Mouse (Mus musculus) liver, embryonic 12.5 days (tissue): ENCODE measurements around the gene Ppp1ca. TPM values are rescaled to one million over a fixed set of nuclear protein-coding genes. Genes with fewer than 3 reads are reported as not detected.
A peak's percentile ranks its signal among the peaks of the same experiment; 100 is the strongest.

Source experiments
- ATAC-seq: fragments of 200-750 bp; cut with Nextera tagmentation; 2 replicates; pipeline ENCODE4 v1.8.0; 2017; ENCODE audit warnings: moderate number of reproducible peaks, mild to moderate bottlenecking, moderate library complexity
- H3K27ac ChIP-seq: fragments of 300-500 bp; sonication (generic); 2 replicates; pipeline ENCODE4 v1.5.1; 2016; ENCODE audit warnings: mild to moderate bottlenecking
- H3K27me3 ChIP-seq: fragments of 300-500 bp; sonication (generic); replicated peaks from 2 replicates; pipeline ENCODE4 v1.6.1; 2016; ENCODE audit warnings: mild to moderate bottlenecking, moderate library complexity
- H3K36me3 ChIP-seq: fragments of 300-500 bp; sonication (generic); 2 replicates; pipeline ENCODE4 v1.6.1; 2016; ENCODE audit warnings: mild to moderate bottlenecking, moderate library complexity
- H3K4me1 ChIP-seq: fragments of 300-500 bp; sonication (generic); 2 replicates; pipeline ENCODE4 v1.6.1; 2016
- H3K4me2 ChIP-seq: fragments of 300-500 bp; sonication (generic); 2 replicates; pipeline ENCODE4 v1.6.1; 2016; ENCODE audit warnings: mild to moderate bottlenecking, moderate library complexity
- H3K4me3 ChIP-seq: fragments of 300-500 bp; sonication (generic); 2 replicates; pipeline ENCODE4 v1.5.1; 2016; ENCODE audit warnings: mild to moderate bottlenecking, moderate library complexity
- H3K9ac ChIP-seq: fragments of 300-500 bp; sonication (generic); 2 replicates; pipeline ENCODE4 v1.6.1; 2016; ENCODE audit warnings: mild to moderate bottlenecking, moderate library complexity
- H3K9me3 ChIP-seq: fragments of 300-500 bp; sonication (generic); replicated peaks from 2 replicates; pipeline ENCODE4 v1.6.1; 2016; ENCODE audit warnings: mild to moderate bottlenecking, moderate library complexity
- WGBS: fragments of 180-500 bp; shearing (Covaris S2); methylation state at CpG from one replicate; pipeline ENCODE4 v1.1.7; 2016; ENCODE audit not compliant: insufficient replicate concordance; 5-methylcytosine and 5-hydroxymethylcytosine counted together
- microRNA-seq: library from miRNA; unstranded; fragments of <30 nt; microRNA quantifications from one replicate; pipeline ENCODE4, GENCODE M21; 2017
- polyA plus RNA-seq: library from polyadenylated mRNA; unstranded; fragments of >200 nt; fragmentation: Nextera tagmentation; extraction: Ambion mirVana; gene quantifications from 2 replicates; pipeline ENCODE4 v1.2.1, GENCODE M21; 2016

Ppp1ca gene
- polyA plus RNA-seq, 1 experiment from 2014 or later = 577 TPM

DNA sequence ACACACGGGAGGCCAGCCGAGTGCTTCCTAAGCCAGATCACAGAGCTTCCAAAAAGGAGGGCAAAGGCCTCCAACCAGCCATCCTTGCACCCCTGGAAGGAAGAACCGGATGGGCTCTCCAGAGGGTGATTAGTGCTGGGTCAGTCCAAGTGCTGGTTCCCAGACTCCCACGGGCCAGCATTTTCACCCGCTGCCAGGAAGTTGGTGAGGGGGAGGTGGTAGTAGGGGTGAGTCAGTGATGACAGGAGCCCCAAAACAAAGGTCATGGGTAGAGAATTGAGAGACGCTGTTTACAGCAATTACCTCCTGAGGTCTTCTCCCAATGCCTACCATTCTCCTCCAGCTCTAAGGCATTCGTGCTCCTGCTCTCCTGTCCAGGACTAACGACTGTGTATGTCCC lies 38.5 kb downstream of the Ppp1ca start:
- no peak overlapping the region for H3K4me2 ChIP-seq
- H3K9ac ChIP-seq = no peak overlapping the region
- no peak overlapping the region for H3K4me3 ChIP-seq
- peaks cover 45% of the 10 kb centered on the region for H3K27me3 ChIP-seq
- WGBS = 65% methylated on average over 8 of the region's 8 CpGs
- H3K36me3 ChIP-seq = no peaks in the 10 kb centered on the region
- ATAC-seq = no peak
- peak overlapping the region; percentile 33; the same call in 1 of the 2 replicates for H3K27ac ChIP-seq
- H3K9me3 ChIP-seq = no peaks in the 10 kb centered on the region
- peaks cover 51% of the 10 kb centered on the region for H3K4me1 ChIP-seq

DNA sequence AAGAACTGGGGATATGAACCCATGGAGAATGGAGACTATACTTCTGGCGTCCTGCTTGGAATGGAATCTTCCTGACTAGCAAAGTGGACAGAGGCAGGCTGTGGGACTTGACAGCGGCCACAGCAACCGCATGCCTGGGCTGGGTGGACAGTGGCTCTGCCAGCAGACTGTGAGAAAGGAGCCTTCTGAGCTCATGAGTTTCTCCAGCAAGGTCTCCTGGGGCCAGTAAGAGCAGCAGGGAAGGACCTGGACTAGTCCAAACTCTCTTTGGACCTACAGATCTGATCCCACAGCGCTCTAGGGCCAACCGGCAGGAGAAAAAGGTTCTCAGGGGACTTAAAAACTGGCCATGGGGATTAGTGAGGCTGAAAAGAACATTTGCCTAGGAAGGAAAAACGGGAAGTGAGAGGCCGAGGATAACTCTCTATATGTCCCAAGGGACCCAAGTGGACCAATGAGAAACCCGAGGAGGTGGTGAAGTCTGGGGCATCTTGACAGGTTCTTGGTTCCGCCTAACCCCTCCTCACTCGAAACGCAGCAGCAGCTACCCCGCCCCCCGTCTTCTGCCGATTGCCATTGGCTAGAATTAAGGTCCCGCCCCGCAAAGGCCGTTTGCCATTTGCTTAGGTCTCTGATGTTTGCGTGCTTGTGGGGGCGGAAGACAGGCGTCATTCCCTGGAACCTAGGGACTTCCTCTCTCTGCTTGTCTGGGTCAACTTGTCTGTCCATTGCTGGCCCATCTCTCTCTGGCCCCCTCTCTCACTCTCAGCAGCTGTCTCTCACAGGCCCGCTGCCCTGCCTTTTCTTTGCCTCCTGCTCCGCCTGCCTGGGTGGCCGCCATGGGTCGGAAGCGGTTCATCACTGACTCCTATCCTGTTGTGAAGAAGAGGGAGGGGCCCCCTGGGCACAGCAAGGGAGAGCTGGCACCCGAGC lies 39.7 kb downstream of the Ppp1ca start, which contains the start of gene Pold4:
Pold4 (plus strand) TSS at position 647 of the 933 bp plus-strand sequence.
- Histone ChIP-seq H3K36me3 (no peaks in the 10 kb centered on the region), H3K9ac (peak within 1 kb of the TSS; percentile 76), H3K4me1 (peaks cover 51% of the 10 kb centered on the region), H3K4me3 (peak within 1 kb of the TSS; percentile 70), H3K4me2 (peak within 1 kb of the TSS; percentile 89), H3K9me3 (no peaks in the 10 kb centered on the region), H3K27ac (peak within 1 kb of the TSS; percentile 82), H3K27me3 (peaks cover 37% of the 10 kb centered on the region)
- 12% methylated on average over 26 of the region's 26 CpGs for WGBS
- ATAC-seq = peak; percentile 90

DNA sequence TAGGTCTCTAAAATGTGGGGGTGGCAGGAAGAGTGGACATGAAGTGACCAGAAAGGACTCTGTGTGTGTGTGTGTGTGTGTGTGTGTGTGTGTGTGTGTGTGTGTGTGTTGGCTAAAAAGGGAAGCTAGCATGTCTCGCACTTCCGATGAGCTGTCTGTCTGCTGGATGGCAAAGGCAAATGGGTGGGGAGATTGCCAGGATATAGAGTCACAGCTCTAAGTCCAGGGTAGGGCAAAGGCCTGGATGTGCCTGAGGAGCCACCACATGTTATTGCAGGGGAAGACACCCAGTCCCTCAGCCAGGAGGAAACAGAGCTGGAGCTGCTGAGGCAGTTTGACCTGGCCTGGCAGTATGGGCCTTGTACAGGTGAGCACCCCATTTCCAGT lies 40.3 kb downstream of the Ppp1ca start:
- peak overlapping the region; percentile 82 for H3K27ac ChIP-seq
- H3K4me1 ChIP-seq = peaks cover 51% of the 10 kb centered on the region
- peak overlapping the region; percentile 76 for H3K9ac ChIP-seq
- 10% methylated on average over 2 of the region's 2 CpGs for WGBS
- peak overlapping the region; percentile 89 for H3K4me2 ChIP-seq
- H3K27me3 ChIP-seq = peaks cover 30% of the 10 kb centered on the region
- H3K9me3 ChIP-seq = no peaks in the 10 kb centered on the region
- ATAC-seq = no peak; the same call in 1 of the 2 replicates
- no peaks in the 10 kb centered on the region for H3K36me3 ChIP-seq
- peak overlapping the region; percentile 70 for H3K4me3 ChIP-seq

DNA sequence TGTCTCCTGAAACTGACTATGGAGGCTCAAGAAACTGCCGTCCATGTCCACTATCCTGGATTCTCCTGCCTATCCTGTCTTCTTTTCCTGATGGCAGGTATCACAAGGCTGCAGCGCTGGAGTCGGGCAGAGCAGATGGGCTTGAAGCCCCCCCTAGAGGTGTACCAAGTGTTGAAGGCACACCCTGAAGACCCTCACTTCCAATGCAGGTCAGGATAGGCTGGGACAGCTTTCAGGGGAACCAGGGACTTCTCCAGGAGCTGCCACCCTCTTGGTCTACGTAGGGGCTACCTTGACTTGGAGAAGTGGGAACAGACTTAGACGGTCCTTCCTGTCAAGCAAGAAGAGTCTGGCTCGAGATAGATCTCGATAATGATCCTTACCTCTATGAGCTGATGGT lies 40.8 kb downstream of the Ppp1ca start:
- whole genome bisulfite sequencing = 62% methylated on average over 7 of the region's 7 CpGs
- peak overlapping the region; percentile 82 for H3K27ac ChIP-seq
- peak overlapping the region; percentile 76; the same call in 1 of the 2 replicates for H3K9ac ChIP-seq
- no peaks in the 10 kb centered on the region for H3K9me3 ChIP-seq
- no peaks in the 10 kb centered on the region for H3K36me3 ChIP-seq
- peak overlapping the region; percentile 89 for H3K4me2 ChIP-seq
- H3K4me3 ChIP-seq = peak overlapping the region; percentile 70; the same call in 1 of the 2 replicates
- peaks cover 48% of the 10 kb centered on the region for H3K4me1 ChIP-seq
- ATAC-seq = no peak
- H3K27me3 ChIP-seq = peaks cover 27% of the 10 kb centered on the region

DNA sequence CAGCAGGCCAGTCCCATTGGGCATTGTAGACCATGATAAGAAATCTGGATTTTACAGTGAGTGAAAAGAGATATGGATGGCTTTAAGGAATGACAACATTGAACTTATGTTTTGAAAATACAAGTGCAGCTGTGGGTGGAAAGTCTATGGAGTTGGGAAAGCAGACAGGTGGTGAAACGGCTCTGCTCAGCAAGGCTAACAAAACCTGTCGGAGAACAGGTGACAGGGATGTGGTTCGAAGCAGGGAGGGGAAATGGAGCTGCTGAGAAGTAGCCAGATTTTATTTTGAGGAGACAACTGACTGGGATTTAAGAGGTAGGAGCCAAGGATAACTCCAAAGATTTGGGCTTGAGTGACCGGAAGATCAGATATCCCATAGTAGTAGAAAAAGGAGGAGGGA lies 42.7 kb downstream of the Ppp1ca start:
- no peak overlapping the region for H3K4me3 ChIP-seq
- no peaks in the 10 kb centered on the region for H3K36me3 ChIP-seq
- WGBS = 54% methylated on average over 4 of the region's 4 CpGs
- H3K4me1 ChIP-seq = peaks cover 35% of the 10 kb centered on the region
- no peak overlapping the region for H3K9ac ChIP-seq
- ATAC-seq = no peak
- peaks cover 16% of the 10 kb centered on the region for H3K27me3 ChIP-seq
- no peak overlapping the region for H3K4me2 ChIP-seq
- no peaks in the 10 kb centered on the region for H3K9me3 ChIP-seq
- H3K27ac ChIP-seq = no peak overlapping the region

DNA sequence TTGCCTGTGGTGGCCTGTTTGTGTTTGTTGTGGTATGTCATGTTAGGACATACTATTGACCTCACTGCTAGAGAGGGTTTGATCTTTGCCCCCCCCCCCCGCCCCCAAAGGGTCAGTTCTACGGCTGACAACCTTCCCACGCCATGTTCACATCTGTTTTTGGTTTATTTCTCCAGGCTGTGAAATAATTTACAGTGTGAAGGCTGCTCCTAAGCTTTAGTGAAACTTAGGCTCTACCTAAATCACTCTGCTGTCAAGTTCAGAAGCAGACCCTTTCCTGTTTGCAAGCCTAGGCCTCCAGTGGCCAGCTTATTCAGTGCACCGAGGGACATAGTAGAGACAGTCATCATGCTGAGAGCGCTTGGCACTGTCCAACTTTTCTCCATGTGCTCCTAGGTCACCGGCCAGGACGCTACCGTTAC lies 48.4 kb downstream of the Ppp1ca start:
- no peak overlapping the region for H3K9ac ChIP-seq
- no peaks in the 10 kb centered on the region for H3K4me1 ChIP-seq
- H3K36me3 ChIP-seq = no peaks in the 10 kb centered on the region
- H3K9me3 ChIP-seq = no peaks in the 10 kb centered on the region
- H3K27me3 ChIP-seq = 0 out of 2 replicates have a peak, but pooled peaks cover 3% of the 10 kb centered on the region
- H3K27ac ChIP-seq = no peak overlapping the region
- no peak overlapping the region for H3K4me2 ChIP-seq
- WGBS = 57% methylated on average over 8 of the region's 8 CpGs
- no peak for ATAC-seq
- no peak overlapping the region for H3K4me3 ChIP-seq

DNA sequence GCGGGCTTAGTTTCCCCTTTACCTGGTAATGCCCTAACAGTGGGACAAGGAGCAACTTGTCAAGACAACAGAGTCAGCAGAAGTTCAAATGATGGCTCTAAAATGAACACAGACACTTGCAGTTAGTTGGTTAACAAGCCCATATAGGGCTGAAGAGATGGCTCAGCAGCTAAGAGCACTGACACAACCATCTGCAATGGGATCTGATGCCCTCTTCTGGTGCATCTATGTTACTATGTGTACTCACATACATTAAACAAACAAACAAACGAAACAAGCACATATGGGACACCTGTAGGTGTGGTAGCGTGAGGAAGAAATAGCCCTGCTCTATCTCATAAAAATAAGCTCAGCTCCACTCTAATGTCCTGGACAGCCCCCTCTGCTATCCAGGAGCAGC lies 50.6 kb downstream of the Ppp1ca start:
- Histone ChIP-seq H3K4me2 (no peak overlapping the region), H3K27ac (no peak overlapping the region), H3K27me3 (0 out of 2 replicates have a peak, but pooled peaks cover 3% of the 10 kb centered on the region), H3K9ac (no peak overlapping the region), H3K4me1 (no peaks in the 10 kb centered on the region), H3K36me3 (no peaks in the 10 kb centered on the region), H3K4me3 (no peak overlapping the region), H3K9me3 (no peaks in the 10 kb centered on the region)
- ATAC-seq = no peak
- 55% methylated on average over 3 of the region's 3 CpGs for WGBS

DNA sequence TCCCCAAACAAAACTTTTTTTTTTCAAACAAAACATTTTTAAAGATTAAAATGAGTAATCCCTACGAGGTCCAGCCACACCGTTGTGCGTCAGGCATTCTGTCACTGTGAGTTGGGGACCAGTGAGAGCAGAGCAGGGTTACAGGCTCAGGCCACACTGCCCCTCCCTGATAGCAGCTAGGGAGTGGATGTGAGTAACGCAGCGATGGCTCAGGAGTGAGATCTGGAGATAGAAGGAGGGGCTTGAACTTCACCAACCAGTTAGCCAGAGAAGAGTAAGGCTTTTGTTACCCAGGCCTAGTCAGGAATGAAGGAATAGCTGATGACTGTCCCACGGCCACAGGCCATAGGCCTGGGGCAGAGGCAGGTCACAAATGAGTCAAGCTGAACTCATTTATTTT lies 52.9 kb downstream of the Ppp1ca start:
- ATAC-seq = no peak
- no peak overlapping the region for H3K9ac ChIP-seq
- H3K36me3 ChIP-seq = no peaks in the 10 kb centered on the region
- 0 out of 2 replicates have a peak, but pooled peaks cover 7% of the 10 kb centered on the region for H3K27me3 ChIP-seq
- H3K9me3 ChIP-seq = no peaks in the 10 kb centered on the region
- no peak overlapping the region for H3K4me2 ChIP-seq
- H3K4me1 ChIP-seq = no peaks in the 10 kb centered on the region
- WGBS = 63% methylated on average over 6 of the region's 6 CpGs
- no peak overlapping the region for H3K27ac ChIP-seq
- no peak overlapping the region for H3K4me3 ChIP-seq

Small RNA genes within 50 kb of the gene (microRNA-seq; reads per million reads assigned to microRNA genes)
- not detected for gene Gm26115

Other genes starting within 250 kb of the Ppp1ca start
- 0.04 TPM in 1 of 2 replicates, not detected in the other for gene Aldh3b3, start 233.4 kb upstream of the Ppp1ca start, polyA plus RNA-seq
- gene Aldh3b2, start 219.7 kb upstream of the Ppp1ca start, polyA plus RNA-seq = 0.14 and 0.22 TPM in 2 replicates
- gene Acy3, start 205.5 kb upstream of the Ppp1ca start, polyA plus RNA-seq = 9.1 and 10.0 TPM in 2 replicates
- 1.2 and 1.3 TPM in 2 replicates for gene Tbx10, start 199.3 kb upstream of the Ppp1ca start, polyA plus RNA-seq
- gene Nudt8, start 191.5 kb upstream of the Ppp1ca start, polyA plus RNA-seq = 18.6 and 21.0 TPM in 2 replicates
- gene Gm49405, start 191.4 kb upstream of the Ppp1ca start, polyA plus RNA-seq = 0.85 and 1.1 TPM in 2 replicates
- 1.3 and 1.5 TPM in 2 replicates for gene Doc2g, start 188.8 kb upstream of the Ppp1ca start, polyA plus RNA-seq
- gene Ndufv1, start 179.3 kb upstream of the Ppp1ca start, polyA plus RNA-seq = 186 and 187 TPM in 2 replicates
- gene Gstp1, start 154.1 kb upstream of the Ppp1ca start, polyA plus RNA-seq = 583 and 622 TPM in 2 replicates
- gene Gstp2, start 146.0 kb upstream of the Ppp1ca start, polyA plus RNA-seq = 6.2 and 7.3 TPM in 2 replicates
- 15.0 and 18.5 TPM in 2 replicates for gene Gstp3, start 132.5 kb upstream of the Ppp1ca start, polyA plus RNA-seq
- gene Cabp2, start 110.5 kb upstream of the Ppp1ca start, polyA plus RNA-seq = 0.37 and 0.53 TPM in 2 replicates
- 93.2 and 101 TPM in 2 replicates for gene Cdk2ap2, start 94.9 kb upstream of the Ppp1ca start, polyA plus RNA-seq
- gene Pitpnm1, start 92.1 kb upstream of the Ppp1ca start, polyA plus RNA-seq = 4.8 and 5.0 TPM in 2 replicates
- gene Aip, start 66.2 kb upstream of the Ppp1ca start, polyA plus RNA-seq = 42.0 and 43.6 TPM in 2 replicates
- gene Gpr152, start 52.3 kb upstream of the Ppp1ca start, polyA plus RNA-seq = not detected in 2 replicates
- gene Cabp4, start 48.0 kb upstream of the Ppp1ca start, polyA plus RNA-seq = 0.06 and 0.07 TPM in 2 replicates
- gene Coro1b, start 43.4 kb upstream of the Ppp1ca start, polyA plus RNA-seq = 86.5 and 86.9 TPM in 2 replicates
- gene Ptprcap, start 38.5 kb upstream of the Ppp1ca start, polyA plus RNA-seq = 24.3 and 26.2 TPM in 2 replicates
- gene Rps6kb2, start 28.7 kb upstream of the Ppp1ca start, polyA plus RNA-seq = 39.1 and 39.4 TPM in 2 replicates
- 0.93 and 1.3 TPM in 2 replicates for gene Carns1, start 16.6 kb upstream of the Ppp1ca start, polyA plus RNA-seq
- 4.3 and 4.9 TPM in 2 replicates for gene Tbc1d10c, start 781 bp upstream of the Ppp1ca start, polyA plus RNA-seq
- 26.5 and 26.8 TPM in 2 replicates for gene Rad9a, start 9.6 kb downstream of the Ppp1ca start, polyA plus RNA-seq
- gene Clcf1, start 22.2 kb downstream of the Ppp1ca start, polyA plus RNA-seq = 0.73 and 1.3 TPM in 2 replicates
- gene AC109138.7, start 22.3 kb downstream of the Ppp1ca start, polyA plus RNA-seq = not detected in 2 replicates
- 12.8 and 13.2 TPM in 2 replicates for gene Pold4, start 39.8 kb downstream of the Ppp1ca start, polyA plus RNA-seq
- gene Ssh3, start 77.1 kb downstream of the Ppp1ca start, polyA plus RNA-seq = 2.2 and 2.6 TPM in 2 replicates
- 0.99 and 1.4 TPM in 2 replicates for gene Ankrd13d, start 91.1 kb downstream of the Ppp1ca start, polyA plus RNA-seq
- gene Grk2, start 114.2 kb downstream of the Ppp1ca start, polyA plus RNA-seq = 15.7 and 17.9 TPM in 2 replicates
- 25.4 and 28.1 TPM in 2 replicates for gene Kdm2a, start 206.2 kb downstream of the Ppp1ca start, polyA plus RNA-seq
- 7.8 and 8.1 TPM in 2 replicates for gene Rhod, start 247.4 kb downstream of the Ppp1ca start, polyA plus RNA-seq